Mouse (Mus musculus) midbrain, embryonic 10.5 days (tissue): ENCODE measurements around the gene Sarnp. TPM values are rescaled to one million over a fixed set of nuclear protein-coding genes. Genes with fewer than 3 reads are reported as not detected.

Source experiments
- polyA plus RNA-seq: library from polyadenylated mRNA; unstranded; fragments of >200 nt; fragmentation: Nextera tagmentation; extraction: Ambion mirVana; gene quantifications from 2 replicates; pipeline ENCODE4 v1.2.1, GENCODE M21; 2016

Gene Sarnp
- polyA plus RNA-seq, 1 experiment from 2014 or later, result 264 TPM

Other genes with a start within 250 kb of the Sarnp start
- 0.72 and 1.4 TPM in 2 replicates for gene Erbb3, start 227.7 kb upstream of the Sarnp start, polyA plus RNA-seq
- 460 and 529 TPM in 2 replicates for gene Rps26, start 190.6 kb upstream of the Sarnp start, polyA plus RNA-seq
- 2.8 and 3.6 TPM in 2 replicates for gene Ikzf4, start 171.3 kb upstream of the Sarnp start, polyA plus RNA-seq
- gene Suox, start 143.3 kb upstream of the Sarnp start, polyA plus RNA-seq, result 13.9 and 14.9 TPM in 2 replicates
- gene Rab5b, start 121.1 kb upstream of the Sarnp start, polyA plus RNA-seq, result 73.3 and 86.3 TPM in 2 replicates
- 3.9 and 6.7 TPM in 2 replicates for gene Pmel, start 113.1 kb upstream of the Sarnp start, polyA plus RNA-seq
- gene Cdk2, start 112.3 kb upstream of the Sarnp start, polyA plus RNA-seq, result 107 and 110 TPM in 2 replicates
- 3.7 and 4.7 TPM in 2 replicates for gene Dgka, start 72.5 kb upstream of the Sarnp start, polyA plus RNA-seq
- 56.6 and 59.1 TPM in 2 replicates for gene Pym1, start 69.4 kb upstream of the Sarnp start, polyA plus RNA-seq
- gene Mmp19, start 26.4 kb upstream of the Sarnp start, polyA plus RNA-seq, result 0.44 and 0.66 TPM in 2 replicates
- gene Dnajc14, start 13.3 kb upstream of the Sarnp start, polyA plus RNA-seq, result 50.7 and 57.8 TPM in 2 replicates
- gene Tmem198b, start 13.0 kb upstream of the Sarnp start, polyA plus RNA-seq, result 22.1 and 24.3 TPM in 2 replicates
- gene Ormdl2, start 4.3 kb downstream of the Sarnp start, polyA plus RNA-seq, result 82.0 and 100 TPM in 2 replicates
- gene Gdf11, start 74.4 kb downstream of the Sarnp start, polyA plus RNA-seq, result 9.5 and 10.5 TPM in 2 replicates
- gene Cd63, start 83.7 kb downstream of the Sarnp start, polyA plus RNA-seq, result 195 and 196 TPM in 2 replicates
- gene Rdh5, start 105.6 kb downstream of the Sarnp start, polyA plus RNA-seq, result 13.3 and 14.9 TPM in 2 replicates
- 216 and 236 TPM in 2 replicates for gene Bloc1s1, start 106.7 kb downstream of the Sarnp start, polyA plus RNA-seq
- gene Itga7, start 116.5 kb downstream of the Sarnp start, polyA plus RNA-seq, result 1.7 and 1.9 TPM in 2 replicates
- gene Mettl7b, start 143.7 kb downstream of the Sarnp start, polyA plus RNA-seq, result not detected in 2 replicates
- not detected in 2 replicates for gene Olfr9, start 172.1 kb downstream of the Sarnp start, polyA plus RNA-seq
- gene Olfr763, start 193.5 kb downstream of the Sarnp start, polyA plus RNA-seq, result not detected in 2 replicates
- gene Olfr764-ps1, start 222.6 kb downstream of the Sarnp start, polyA plus RNA-seq, result not detected in 2 replicates
- gene Olfr765, start 232.7 kb downstream of the Sarnp start, polyA plus RNA-seq, result not detected in 2 replicates